Mouse (Mus musculus): ENCODE data around the gene Kirrel. TPM values are rescaled to one million over a fixed set of nuclear protein-coding genes. Genes with fewer than 3 reads are reported as not detected.
A peak's percentile ranks its signal among the peaks of the same experiment; 100 is the strongest.

Kirrel gene
- polyA plus RNA-seq, 1 experiment from 2014 or later = 14.3 TPM

DNA sequence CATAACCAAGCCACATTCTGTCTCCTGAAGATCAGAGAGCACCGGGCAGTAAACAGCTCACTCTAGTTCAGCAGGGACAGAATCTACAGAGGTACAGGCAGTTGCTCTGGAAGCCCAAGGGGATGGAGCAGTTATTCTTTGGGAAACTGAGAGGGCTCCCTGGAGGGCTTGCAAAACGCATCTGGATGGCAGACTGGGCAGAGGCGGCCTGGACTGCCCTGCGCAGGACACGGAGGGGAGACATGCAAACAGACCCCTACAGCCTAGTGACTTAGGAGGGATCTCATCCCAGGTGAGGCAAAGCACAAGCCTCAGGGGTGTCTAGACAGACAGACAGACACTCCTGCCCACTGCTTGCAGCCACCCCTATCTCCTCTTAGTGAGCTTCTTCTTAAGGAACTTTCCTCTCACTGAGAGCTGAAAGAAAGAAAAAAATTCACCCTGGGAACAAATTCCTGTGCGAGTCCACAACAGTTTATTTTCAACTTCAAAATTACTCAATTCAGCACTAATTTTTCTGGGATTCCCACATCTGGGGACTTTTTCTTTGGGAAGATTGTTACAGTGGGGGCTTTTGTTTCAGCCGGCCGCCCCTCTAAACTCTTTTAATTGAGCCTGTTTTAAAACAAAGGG, 24.4 kb downstream of the Kirrel start:
- peaks cover 43% of the 10 kb centered on the region for H3K36me3 ChIP-seq (replicated peaks)
- H3K9me3 ChIP-seq = no peaks in the 10 kb centered on the region; the same call in 1 of the 2 replicates
- H3K27me3 ChIP-seq (ENCODE audit: poor library complexity, severe bottlenecking) = no peaks in the 10 kb centered on the region
- H3K27ac ChIP-seq = peak overlapping the region; percentile 90
- peak overlapping the region; percentile 31; the same call in 1 of the 2 replicates for H3K4me3 ChIP-seq
- peaks cover 77% of the 10 kb centered on the region for H3K4me1 ChIP-seq
- WGBS = 8% methylated on average over 8 of the region's 8 CpGs
- DNase-seq (ENCODE audit: extremely low spot score, low spot score) = no peak

DNA sequence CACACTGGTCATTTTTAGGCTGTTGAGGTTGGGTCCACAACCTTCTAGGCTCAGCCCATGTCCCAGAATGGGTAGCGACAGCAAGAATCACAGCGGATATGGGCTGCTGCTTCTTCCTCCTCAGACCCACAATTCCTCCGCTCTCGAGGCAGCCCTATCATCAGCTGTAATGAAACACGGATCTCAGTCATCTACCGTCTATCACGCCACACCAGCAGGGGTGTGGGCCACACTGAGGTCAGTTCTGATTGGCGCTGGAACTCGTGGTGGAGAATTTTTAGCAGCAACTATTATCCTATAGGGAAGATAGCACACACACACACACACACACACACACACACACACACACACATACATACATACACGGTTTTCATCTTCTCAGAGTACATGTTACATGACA, 25.1 kb downstream of the Kirrel start:
- Histone ChIP-seq H3K27me3 (ENCODE audit: poor library complexity, severe bottlenecking) (no peaks in the 10 kb centered on the region), H3K9me3 (no peaks in the 10 kb centered on the region; the same call in 1 of the 2 replicates), H3K4me3 (no peak overlapping the region), H3K36me3 (replicated peaks) (peaks cover 43% of the 10 kb centered on the region), H3K4me1 (peaks cover 77% of the 10 kb centered on the region), H3K27ac (peak overlapping the region; percentile 90)
- WGBS = 75% methylated on average over 10 of the region's 10 CpGs
- DNase-seq (ENCODE audit: extremely low spot score, low spot score) = no peak

GRCm38 (mm10) chr3:87144476-87145240, 29.9 kb downstream of the Kirrel start:
- H3K36me3 ChIP-seq (replicated peaks) = peaks cover 70% of the 10 kb centered on the region
- no peak for DNase-seq (ENCODE audit: extremely low spot score, low spot score)
- H3K27me3 ChIP-seq (ENCODE audit: poor library complexity, severe bottlenecking) = no peaks in the 10 kb centered on the region
- WGBS = 33% methylated on average over 6 of the region's 6 CpGs
- H3K4me3 ChIP-seq = no peak overlapping the region
- H3K4me1 ChIP-seq = peaks cover 74% of the 10 kb centered on the region
- H3K27ac ChIP-seq = peak overlapping the region; percentile 88
- no peaks in the 10 kb centered on the region; the same call in 1 of the 2 replicates for H3K9me3 ChIP-seq

- Histone ChIP-seq H3K27ac (peak overlapping the region; percentile 3; the same call in 1 of the 2 replicates), H3K4me3 (no peak overlapping the region), H3K27me3 (ENCODE audit: poor library complexity, severe bottlenecking) (no peaks in the 10 kb centered on the region), H3K4me1 (peaks cover 70% of the 10 kb centered on the region), H3K36me3 (replicated peaks) (peaks cover 73% of the 10 kb centered on the region), H3K9me3 (no peaks in the 10 kb centered on the region)
- no peak for DNase-seq (ENCODE audit: extremely low spot score, low spot score)
- WGBS = 73% methylated on average over 5 of the region's 5 CpGs
These were observed 34.3 kb downstream of the Kirrel start for GRCm38 (mm10) chr3:87140284-87140683.

- no peaks in the 10 kb centered on the region for H3K9me3 ChIP-seq
- H3K36me3 ChIP-seq (replicated peaks) = peaks cover 92% of the 10 kb centered on the region
- peaks cover 46% of the 10 kb centered on the region for H3K4me1 ChIP-seq
- DNase-seq (ENCODE audit: extremely low spot score, low spot score) = no peak
- peak overlapping the region; percentile 68 for H3K27ac ChIP-seq
- H3K4me3 ChIP-seq = no peak overlapping the region
- 44% methylated on average over 7 of the region's 7 CpGs for WGBS
- H3K27me3 ChIP-seq (ENCODE audit: poor library complexity, severe bottlenecking) = no peaks in the 10 kb centered on the region
These were observed 37.8 kb downstream of the Kirrel start for GRCm38 (mm10) chr3:87136782-87137181.

DNA sequence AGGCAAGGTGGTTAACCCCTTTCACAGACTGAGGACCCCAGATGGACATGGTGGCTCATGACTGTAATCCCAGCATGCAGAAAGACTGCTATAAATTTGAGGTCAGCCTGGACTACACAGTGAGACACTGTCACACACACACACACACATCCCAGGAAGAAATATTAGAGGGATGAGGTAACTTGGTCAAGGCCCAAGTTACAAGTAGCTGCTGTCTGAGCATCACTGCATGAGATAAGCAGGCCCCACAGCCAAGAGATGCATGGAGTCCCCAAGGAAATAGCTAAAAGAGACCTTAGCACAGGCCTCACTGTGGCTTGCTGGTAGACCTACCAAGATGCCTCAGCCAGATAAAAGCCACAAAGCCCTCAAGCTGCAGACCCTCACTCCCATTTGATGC, 39.6 kb downstream of the Kirrel start:
- no peak overlapping the region for H3K27ac ChIP-seq
- H3K9me3 ChIP-seq = no peaks in the 10 kb centered on the region
- no peak for DNase-seq (ENCODE audit: extremely low spot score, low spot score)
- no peak overlapping the region for H3K4me3 ChIP-seq
- H3K4me1 ChIP-seq = peaks cover 46% of the 10 kb centered on the region
- H3K27me3 ChIP-seq (ENCODE audit: poor library complexity, severe bottlenecking) = no peaks in the 10 kb centered on the region
- peaks cover 89% of the 10 kb centered on the region for H3K36me3 ChIP-seq (replicated peaks)

DNA sequence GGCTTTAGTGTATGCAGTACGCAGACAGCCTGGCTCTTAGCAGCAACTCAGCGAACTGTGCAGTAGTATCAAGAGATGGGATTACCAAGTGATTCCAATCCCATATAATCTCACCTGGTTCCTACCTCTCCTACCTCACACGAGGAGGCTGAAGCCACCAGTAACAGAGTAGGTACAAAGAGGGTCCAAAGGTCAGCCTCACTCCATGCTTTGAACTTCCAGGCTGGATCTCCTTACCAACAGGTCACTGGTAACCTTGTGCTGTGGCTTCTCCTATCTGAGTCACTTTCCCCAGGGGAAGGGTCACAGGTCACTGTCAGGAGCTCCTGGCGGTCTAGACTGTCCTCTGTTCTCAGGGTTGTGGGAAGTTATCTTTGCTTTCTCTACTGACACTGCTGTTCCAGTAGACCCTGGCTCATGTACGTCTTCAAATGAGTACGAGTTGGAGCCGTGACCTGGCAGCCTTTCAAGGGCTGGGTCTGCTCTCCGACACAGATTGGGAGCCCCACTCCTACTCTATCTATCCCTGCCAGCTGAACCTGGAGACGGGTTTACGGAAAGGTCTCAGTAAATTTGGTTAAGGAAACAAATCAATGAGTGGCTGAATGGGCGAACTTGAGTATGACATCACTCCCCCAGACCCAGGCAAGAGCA, 42.7 kb downstream of the Kirrel start:
- no peaks in the 10 kb centered on the region for H3K9me3 ChIP-seq
- no peaks in the 10 kb centered on the region for H3K27me3 ChIP-seq (ENCODE audit: poor library complexity, severe bottlenecking)
- H3K36me3 ChIP-seq (replicated peaks) = peaks cover 91% of the 10 kb centered on the region
- no peak for DNase-seq (ENCODE audit: extremely low spot score, low spot score)
- H3K27ac ChIP-seq = peak overlapping the region; percentile 87
- no peak overlapping the region for H3K4me3 ChIP-seq
- 83% methylated on average over 11 of the region's 11 CpGs for WGBS
- H3K4me1 ChIP-seq = peaks cover 39% of the 10 kb centered on the region

- peak overlapping the region; percentile 87 for H3K27ac ChIP-seq
- no peaks in the 10 kb centered on the region for H3K9me3 ChIP-seq
- DNase-seq (ENCODE audit: extremely low spot score, low spot score) = peak; percentile 36
- peaks cover 40% of the 10 kb centered on the region for H3K4me1 ChIP-seq
- WGBS = 48% methylated on average over 6 of the region's 6 CpGs
- peak overlapping the region; percentile 20; the same call in 1 of the 2 replicates for H3K4me3 ChIP-seq
- H3K27me3 ChIP-seq (ENCODE audit: poor library complexity, severe bottlenecking) = no peaks in the 10 kb centered on the region
- peaks cover 84% of the 10 kb centered on the region for H3K36me3 ChIP-seq (replicated peaks)
These were observed 43.6 kb downstream of the Kirrel start for GRCm38 (mm10) chr3:87130933-87131332.

DNA sequence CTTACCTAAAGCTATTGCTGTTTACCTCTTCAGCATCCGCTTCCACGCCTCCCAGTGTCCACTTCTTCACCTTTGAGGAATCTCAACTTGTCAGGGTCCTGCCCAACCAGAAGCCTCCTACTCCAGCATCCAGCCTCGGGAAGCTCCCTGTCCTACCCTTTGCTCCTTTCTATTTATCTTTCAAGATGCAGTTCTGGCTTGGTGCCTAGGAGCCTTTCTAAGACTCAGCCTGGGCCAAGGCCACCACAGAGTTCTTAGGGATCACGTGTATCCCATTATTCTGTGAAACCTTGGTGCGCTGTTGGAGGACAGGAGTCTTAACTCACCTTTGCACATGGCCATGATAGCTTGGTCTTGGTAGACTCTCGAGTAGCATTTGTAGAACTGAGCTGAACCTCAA, 50.8 kb downstream of the Kirrel start:
- Histone ChIP-seq H3K4me1 (peaks cover 16% of the 10 kb centered on the region), H3K27me3 (ENCODE audit: poor library complexity, severe bottlenecking) (no peaks in the 10 kb centered on the region), H3K36me3 (replicated peaks) (peaks cover 90% of the 10 kb centered on the region), H3K9me3 (no peaks in the 10 kb centered on the region), H3K4me3 (no peak overlapping the region), H3K27ac (no peak overlapping the region)
- no peak for DNase-seq (ENCODE audit: extremely low spot score, low spot score)
- 91% methylated on average over 6 of the region's 6 CpGs for WGBS

DNA sequence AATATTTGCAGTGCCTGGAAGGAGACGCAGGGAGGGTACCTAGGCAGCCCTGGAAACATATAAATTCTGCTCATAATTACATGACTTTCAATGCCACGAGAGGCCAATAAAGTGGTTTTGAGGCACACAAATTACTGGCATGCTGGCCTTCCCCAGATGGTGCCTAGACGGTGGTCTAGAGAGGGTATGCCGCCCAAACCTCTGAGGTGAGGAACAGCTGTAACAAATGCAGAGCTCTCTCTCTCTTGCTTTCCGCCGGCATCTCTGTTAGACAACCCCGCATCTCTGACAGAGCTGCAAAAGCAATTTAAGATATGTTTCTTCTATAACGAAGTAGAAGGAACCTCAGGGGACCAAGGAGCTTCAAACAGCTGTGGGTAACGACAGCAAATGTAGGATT, 56.3 kb downstream of the Kirrel start:
- DNase-seq (ENCODE audit: extremely low spot score, low spot score) = no peak
- Histone ChIP-seq H3K4me1 (peaks cover 24% of the 10 kb centered on the region), H3K27me3 (ENCODE audit: poor library complexity, severe bottlenecking) (no peaks in the 10 kb centered on the region), H3K9me3 (no peaks in the 10 kb centered on the region), H3K27ac (no peak overlapping the region), H3K4me3 (no peak overlapping the region), H3K36me3 (replicated peaks) (peaks cover 72% of the 10 kb centered on the region)
- WGBS = 89% methylated on average over 9 of the region's 9 CpGs

DNA sequence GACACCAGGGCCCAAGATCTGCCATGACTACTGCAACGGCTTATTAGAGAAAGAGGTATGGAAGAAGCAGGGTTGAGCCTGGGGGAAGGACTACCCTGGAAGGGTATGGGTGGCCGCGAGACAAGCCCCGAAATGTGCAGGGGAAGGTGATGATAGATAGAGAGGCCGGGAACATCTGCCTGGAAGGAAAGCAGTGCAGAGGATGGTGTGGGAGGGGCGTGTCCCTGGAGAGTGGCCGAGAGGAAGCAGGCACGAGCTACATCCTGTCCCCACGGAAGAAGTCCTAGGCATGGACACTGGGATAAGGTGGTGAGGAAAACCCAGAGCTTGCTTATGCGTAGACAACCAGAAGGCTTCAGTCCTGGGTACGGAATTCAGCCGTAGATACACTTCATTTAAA, 56.9 kb downstream of the Kirrel start:
- Histone ChIP-seq H3K4me3 (no peak overlapping the region), H3K9me3 (no peaks in the 10 kb centered on the region), H3K4me1 (peaks cover 27% of the 10 kb centered on the region), H3K27me3 (ENCODE audit: poor library complexity, severe bottlenecking) (no peaks in the 10 kb centered on the region), H3K27ac (peak overlapping the region; percentile 27; the same call in 1 of the 2 replicates), H3K36me3 (replicated peaks) (peaks cover 72% of the 10 kb centered on the region)
- 87% methylated on average over 12 of the region's 12 CpGs for WGBS
- no peak for DNase-seq (ENCODE audit: extremely low spot score, low spot score)

- DNase-seq (ENCODE audit: extremely low spot score, low spot score) = no peak
- Histone ChIP-seq H3K9me3 (no peaks in the 10 kb centered on the region), H3K27ac (peak overlapping the region; percentile 48; the same call in 1 of the 2 replicates), H3K4me3 (no peak overlapping the region), H3K27me3 (ENCODE audit: poor library complexity, severe bottlenecking) (no peaks in the 10 kb centered on the region), H3K4me1 (peaks cover 35% of the 10 kb centered on the region), H3K36me3 (replicated peaks) (peaks cover 69% of the 10 kb centered on the region)
- WGBS = 85% methylated on average over 6 of the region's 6 CpGs
These were observed 58.6 kb downstream of the Kirrel start for GRCm38 (mm10) chr3:87115726-87116540.

Data from forebrain, embryonic 10.5 days (tissue).